Mouse (Mus musculus) thymus, adult 2 months (tissue): Measurements from ENCODE around the gene Ddx25.

Source experiments
- CTCF ChIP-seq: fragments of 200-500 bp; IDR thresholded peaks from 2 replicates; pipeline ENCODE4 v1.5.1; 2012; ENCODE audit warnings: mild to moderate bottlenecking, control low read depth, low read length, moderate library complexity, borderline replicate concordance; ENCODE audit not compliant: control insufficient read depth, poor library complexity, insufficient read depth; ENCODE audit errors: extremely low read depth
- POLR2A ChIP-seq: fragments of 200-500 bp; IDR thresholded peaks from 2 replicates; pipeline ENCODE4 v1.6.1; 2012; ENCODE audit warnings: mild to moderate bottlenecking, low read length, control low read depth, moderate library complexity; ENCODE audit not compliant: control insufficient read depth, poor library complexity, insufficient read depth; ENCODE audit errors: extremely low read depth

- TF ChIP-seq CTCF = no peak
- no peak for TF ChIP-seq POLR2A
These were observed 34.8 kb downstream of the Ddx25 start for GRCm38 (mm10) chr9:35523541-35523940.
